Mouse (Mus musculus) CH12.LX (cell line): ENCODE data around the gene Akr1c13. TPM values are rescaled to one million over a fixed set of nuclear protein-coding genes. Genes with fewer than 3 reads are reported as not detected.

Source experiments
- DNase-seq: peaks from one replicate; pipeline ENCODE4 v3.0.0-alpha.2; 2013; ENCODE audit errors: extremely low read depth
- H3K27ac ChIP-seq: 2 replicates; pipeline ENCODE4 v1.5.1; 2012; ENCODE audit warnings: low read depth, mild to moderate bottlenecking, control low read depth, moderate library complexity; ENCODE audit not compliant: insufficient read depth
- H3K27me3 ChIP-seq: replicated peaks from 2 replicates; pipeline ENCODE3; 2012; ENCODE audit warnings: inconsistent platforms
- H3K36me3 ChIP-seq, 2 experiments: replicated peaks in 1 of 2; 2 replicates each; pipeline versions ENCODE3 to v1.6.1; 2012; ENCODE audit warnings: inconsistent platforms in 1 of 2, low read length in 1 of 2, mild to moderate bottlenecking in 1 of 2, mixed read lengths in 1 of 2, moderate library complexity in 1 of 2; ENCODE audit not compliant: control insufficient read depth in 1 of 2, insufficient read depth in 1 of 2
- H3K4me1 ChIP-seq, 2 experiments: 2 replicates each; pipeline ENCODE4 v1.6.1; 2012; ENCODE audit warnings: inconsistent platforms in 1 of 2, moderate library complexity in 1 of 2; ENCODE audit not compliant: insufficient read depth in 2 of 2, control insufficient read depth in 1 of 2
- H3K4me2 ChIP-seq: 2 replicates; pipeline ENCODE4 v1.6.1; 2012; ENCODE audit warnings: low read depth, mild to moderate bottlenecking, control low read depth; ENCODE audit not compliant: poor library complexity, insufficient read depth, severe bottlenecking
- H3K4me3 ChIP-seq, 3 experiments: fragments of 150-350 bp in 1 of 3; sonication (generic) in 1 of 3; replicated peaks in 1 of 3; 2 replicates each; pipeline versions ENCODE3 to v1.5.1; 2011 to 2012; ENCODE audit warnings: low read depth in 2 of 3, low read length in 2 of 3, mild to moderate bottlenecking in 2 of 3, moderate library complexity in 2 of 3, control low read depth in 1 of 3, improper control_type of control experiment in 1 of 3, inconsistent platforms in 1 of 3, mixed read lengths in 1 of 3; ENCODE audit not compliant: poor library complexity in 1 of 3
- H3K79me2 ChIP-seq: replicated peaks from 2 replicates; pipeline ENCODE4 v1.6.1; 2012; ENCODE audit warnings: mild to moderate bottlenecking, moderate library complexity; ENCODE audit not compliant: control insufficient read depth, poor library complexity, insufficient read depth, severe bottlenecking; ENCODE audit errors: extremely low read depth
- H3K9ac ChIP-seq: 2 replicates; pipeline ENCODE4 v1.6.1; 2012; ENCODE audit warnings: low read depth, mild to moderate bottlenecking, control low read depth, moderate library complexity; ENCODE audit not compliant: insufficient read depth
- H3K9me3 ChIP-seq: replicated peaks from 2 replicates; pipeline ENCODE3; 2012; ENCODE audit warnings: low read length, inconsistent platforms, mixed read lengths
- BHLHE40 ChIP-seq: IDR thresholded peaks from 2 replicates; pipeline ENCODE4 v1.6.1; 2011; ENCODE audit warnings: mild to moderate bottlenecking, low read depth, low read length, improper control_type of control experiment
- CHD1 ChIP-seq: IDR thresholded peaks from 2 replicates; pipeline ENCODE4 v1.6.1; 2012; ENCODE audit warnings: low read depth, low read length, improper control_type of control experiment, inconsistent platforms
- CHD2 ChIP-seq: IDR thresholded peaks from 2 replicates; pipeline ENCODE4 v1.6.1; 2011; ENCODE audit warnings: low read length, improper control_type of control experiment
- CTCF ChIP-seq, 2 experiments: IDR thresholded peaks in 1 of 2; conservative IDR thresholded peaks in 1 of 2; 2 replicates each; pipeline ENCODE4 v1.5.1; 2011 to 2012; ENCODE audit warnings: low read depth in 2 of 2, low read length in 2 of 2, improper control_type of control experiment in 1 of 2, inconsistent platforms in 1 of 2, mild to moderate bottlenecking in 1 of 2, moderate library complexity in 1 of 2
- ELF1 ChIP-seq: IDR thresholded peaks from 2 replicates; pipeline ENCODE4 v1.6.1; 2014; ENCODE audit warnings: low read depth, mild to moderate bottlenecking, inconsistent platforms, low read length, improper control_type of control experiment
- GABPA ChIP-seq: IDR thresholded peaks from 2 replicates; pipeline ENCODE4 v1.6.1; 2012; ENCODE audit warnings: low read depth, low read length, improper control_type of control experiment, inconsistent platforms; ENCODE audit not compliant: insufficient replicate concordance
- IRF4 ChIP-seq: IDR thresholded peaks from 2 replicates; pipeline ENCODE4 v1.6.1; 2014; ENCODE audit warnings: low read depth, mild to moderate bottlenecking, inconsistent platforms, low read length, improper control_type of control experiment
- JUN ChIP-seq: IDR thresholded peaks from 2 replicates; pipeline ENCODE4 v1.6.1; 2011; ENCODE audit warnings: low read depth, mild to moderate bottlenecking, low read length, improper control_type of control experiment, moderate library complexity; ENCODE audit not compliant: insufficient read depth
- JUND ChIP-seq: conservative IDR thresholded peaks from 2 replicates; pipeline ENCODE4 v1.6.1; 2011; ENCODE audit warnings: low read depth, low read length, improper control_type of control experiment
- KAT2A ChIP-seq: IDR thresholded peaks from 2 replicates; pipeline ENCODE4 v1.6.1; 2012; ENCODE audit warnings: low read length, improper control_type of control experiment, inconsistent platforms; ENCODE audit not compliant: insufficient replicate concordance
- MAX ChIP-seq: IDR thresholded peaks from 2 replicates; pipeline ENCODE4 v1.6.1; 2011; ENCODE audit warnings: low read length, improper control_type of control experiment
- MAZ ChIP-seq: IDR thresholded peaks from 2 replicates; pipeline ENCODE4 v1.6.1; 2012; ENCODE audit warnings: low read depth, mild to moderate bottlenecking, inconsistent platforms, low read length, improper control_type of control experiment, moderate library complexity
- MXI1 ChIP-seq: IDR thresholded peaks from 2 replicates; pipeline ENCODE4 v1.6.1; 2011; ENCODE audit warnings: mild to moderate bottlenecking, low read depth, low read length, improper control_type of control experiment
- NELFE ChIP-seq: IDR thresholded peaks from 2 replicates; pipeline ENCODE4 v1.6.1; 2011; ENCODE audit warnings: low read depth, low read length, improper control_type of control experiment
- NRF1 ChIP-seq: IDR thresholded peaks from 2 replicates; pipeline ENCODE4 v1.6.1; 2014; ENCODE audit warnings: low read depth, mild to moderate bottlenecking, inconsistent platforms, low read length, improper control_type of control experiment, moderate library complexity
- POLR2A ChIP-seq: IDR thresholded peaks from 2 replicates; pipeline ENCODE4 v1.6.1; 2011; ENCODE audit warnings: low read depth, mild to moderate bottlenecking, improper control_type of control experiment, low read length
- POLR2AphosphoS2 ChIP-seq: IDR thresholded peaks from 2 replicates; pipeline ENCODE4 v1.6.1; 2011; ENCODE audit warnings: low read depth, low read length, improper control_type of control experiment
- RCOR1 ChIP-seq: conservative IDR thresholded peaks from 2 replicates; pipeline ENCODE4 v1.6.1; 2012; ENCODE audit warnings: low read depth, mild to moderate bottlenecking, inconsistent platforms, low read length, improper control_type of control experiment
- UBTF ChIP-seq: IDR thresholded peaks from 2 replicates; pipeline ENCODE4 v1.6.1; 2012; ENCODE audit warnings: low read depth, mild to moderate bottlenecking, inconsistent platforms, low read length, improper control_type of control experiment, moderate library complexity
- USF1 ChIP-seq: IDR thresholded peaks from 2 replicates; pipeline ENCODE4 v1.6.1; 2014; ENCODE audit warnings: low read depth, mild to moderate bottlenecking, inconsistent platforms, low read length, improper control_type of control experiment
- USF2 ChIP-seq: conservative IDR thresholded peaks from 2 replicates; pipeline ENCODE4 v1.6.1; 2011; ENCODE audit warnings: low read depth, low read length, improper control_type of control experiment
- ZC3H11A ChIP-seq: IDR thresholded peaks from 2 replicates; pipeline ENCODE4 v1.6.1; 2012; ENCODE audit warnings: low read depth, mild to moderate bottlenecking, inconsistent platforms, low read length, improper control_type of control experiment
- ZKSCAN1 ChIP-seq: IDR thresholded peaks from 2 replicates; pipeline ENCODE4 v1.6.1; 2012; ENCODE audit warnings: low read depth, inconsistent platforms, low read length, improper control_type of control experiment, borderline replicate concordance
- dilution Hi-C: fragments of 300-500 bp; cut with MboI; formaldehyde crosslinking; loops from 2 replicates; pipeline ENCODE4 v1.14.3; 2020; ENCODE audit warnings: low sequenced_read_pairs; ENCODE audit not compliant: extremely low pct_unique_long_range_greater_than_20kb, extremely low pct_ligation_motif_present
- in situ Hi-C: fragments of 300-500 bp; cut with MboI; formaldehyde crosslinking; loops from 3 replicates; pipeline ENCODE4 v1.14.3; 2019; ENCODE audit warnings: low sequenced_read_pairs, low pct_ligation_motif_present, low pct_unique_long_range_greater_than_20kb, mixed read lengths
- polyA plus RNA-seq: library from polyadenylated mRNA; unstranded; fragments of >175 nt; gene quantifications from 2 replicates; pipeline ENCODE4 v1.2.1, GENCODE M21; 2012; ENCODE audit warnings: low read depth; ENCODE audit not compliant: insufficient read length
- total RNA-seq, 2 experiments: library from RNA; depleted of rRNA; stranded (reverse); fragments of 300-350 nt in 1 of 2; fragments of >200 nt in 1 of 2; gene quantifications; 2 replicates each; pipeline ENCODE4 v1.2.3; 2012 to 2014

The Akr1c13 gene
- total and polyA plus RNA-seq, 3 experiments, result 36.5 to 76.3 (median 39.1) TPM

- DNase-seq, result no peak
- Histone ChIP-seq H3K79me2 (no peaks in the 10 kb centered on the region), H3K4me1 (no peaks in the 10 kb centered on the region), H3K4me3 (no peak overlapping the region), H3K4me2 (no peak overlapping the region), H3K27ac (no peak overlapping the region), H3K9me3 (no peaks in the 10 kb centered on the region), H3K36me3 (no peaks in the 10 kb centered on the region), H3K9ac (no peak overlapping the region), H3K27me3 (no peaks in the 10 kb centered on the region)
- TF ChIP-seq JUND (no peak), IRF4 (no peak), MAX (no peak), CHD1 (no peak), NRF1 (no peak), POLR2A (no peak), ELF1 (no peak), RCOR1 (no peak), MXI1 (no peak), UBTF (no peak), CHD2 (no peak), ZKSCAN1 (no peak), NELFE (no peak), BHLHE40 (no peak), USF2 (no peak)
- in situ Hi-C loops (no loop called here), dilution Hi-C loops (no loop called here)
Measured at GRCm38 (mm10) chr13:4230841-4231623, 40.1 kb downstream of the Akr1c13 start.

- in situ Hi-C loops (no loop called here), dilution Hi-C loops (no loop called here)
- Histone ChIP-seq H3K9me3 (no peaks in the 10 kb centered on the region), H3K4me3 (no peak overlapping the region), H3K9ac (no peak overlapping the region), H3K79me2 (no peaks in the 10 kb centered on the region), H3K27ac (no peak overlapping the region), H3K27me3 (no peaks in the 10 kb centered on the region), H3K36me3 (no peaks in the 10 kb centered on the region), H3K4me1 (no peaks in the 10 kb centered on the region), H3K4me2 (no peak overlapping the region)
- no peak for TF ChIP-seq CTCF (conservative IDR thresholded peaks at IDR 0.05 in 1 of 2, IDR thresholded peaks at IDR 0.05 in 1 of 2; ENCODE audit: low read depth in 2 of 2, low read length in 2 of 2)
- TF ChIP-seq POLR2A, result no peak
- TF ChIP-seq POLR2AphosphoS2, result no peak
- TF ChIP-seq USF2, result no peak
- TF ChIP-seq NRF1, result no peak
- no peak for TF ChIP-seq MAZ
- no peak for TF ChIP-seq CHD1
- no peak for TF ChIP-seq GABPA
- no peak for TF ChIP-seq UBTF
- TF ChIP-seq RCOR1, result no peak
- no peak for TF ChIP-seq ZKSCAN1
- TF ChIP-seq JUN, result no peak
- TF ChIP-seq ELF1, result no peak
- TF ChIP-seq USF1, result no peak
- no peak for TF ChIP-seq JUND
- TF ChIP-seq ZC3H11A, result no peak
- no peak for TF ChIP-seq MXI1
- no peak for TF ChIP-seq KAT2A
- DNase-seq, result no peak
Measured at GRCm38 (mm10) chr13:4233135-4233534, 42.2 kb downstream of the Akr1c13 start.
